Mouse (Mus musculus): ENCODE data around the gene Ube2g2. TPM values are rescaled to one million over a fixed set of nuclear protein-coding genes. Genes with fewer than 3 reads are reported as not detected.

Ube2g2 gene
- total and polyA plus RNA-seq, 3 experiments, result 28.7 to 59.4 (median 40.8) TPM

GRCm38 (mm10) chr10:77583795-77584422, 38.2 kb upstream of the Ube2g2 start:
- TF ChIP-seq E2F4 (IDR thresholded peaks at IDR 0.05; ENCODE audit: insufficient replicate concordance, low read depth, low read length) (no peak), POLR2AphosphoS2 (IDR thresholded peaks at IDR 0.05; ENCODE audit: low read depth, low read length) (no peak), NRF1 (IDR thresholded peaks at IDR 0.05; ENCODE audit: low read depth, low read length) (no peak), UBTF (IDR thresholded peaks at IDR 0.05; ENCODE audit: low read depth, low read length) (no peak), IRF4 (IDR thresholded peaks at IDR 0.05; ENCODE audit: low read depth, low read length) (no peak), TCF12 (IDR thresholded peaks at IDR 0.05; ENCODE audit: low read depth, low read length) (no peak), JUND (conservative IDR thresholded peaks at IDR 0.05; ENCODE audit: low read depth, low read length) (no peak), SMC3 (IDR thresholded peaks at IDR 0.05; ENCODE audit: low read depth, low read length) (no peak), RCOR1 (conservative IDR thresholded peaks at IDR 0.05; ENCODE audit: low read depth, low read length) (no peak), CHD2 (IDR thresholded peaks at IDR 0.05; ENCODE audit: low read length) (no peak)
- peaks cover 3% of the 10 kb centered on the region; the same call in 1 of the 2 replicates for H3K79me2 ChIP-seq (replicated peaks; ENCODE audit: control insufficient read depth, extremely low read depth, insufficient read depth, poor library complexity, severe bottlenecking)
- H3K4me1 ChIP-seq (ENCODE audit: control insufficient read depth in 1 of 2, insufficient read depth in 2 of 2), result peaks cover 5 to 38% of the 10 kb centered on the region in 2 experiments; a peak in 2 of 4 replicates
- H3K27me3 ChIP-seq (replicated peaks), result peaks cover 3% of the 10 kb centered on the region
- no peak for DNase-seq (ENCODE audit: extremely low read depth)
- no peak overlapping the region for H3K27ac ChIP-seq (ENCODE audit: insufficient read depth, low read depth)
- H3K36me3 ChIP-seq (replicated peaks in 1 of 2; ENCODE audit: control insufficient read depth in 1 of 2, insufficient read depth in 1 of 2, low read length in 1 of 2), result peaks cover 0 to 34% of the 10 kb centered on the region in 2 experiments
- no peak overlapping the region for H3K9ac ChIP-seq (ENCODE audit: insufficient read depth, low read depth)
- in situ Hi-C loops (cut with MboI; ENCODE audit: low pct_ligation_motif_present, low pct_unique_long_range_greater_than_20kb, low sequenced_read_pairs) (no loop called here), dilution Hi-C loops (cut with MboI; ENCODE audit: extremely low pct_ligation_motif_present, extremely low pct_unique_long_range_greater_than_20kb, low sequenced_read_pairs) (no loop called here)
- no peak overlapping the region for H3K4me3 ChIP-seq (replicated peaks in 1 of 3; ENCODE audit: low read depth in 2 of 3, low read length in 2 of 3, poor library complexity in 1 of 3)
- H3K4me2 ChIP-seq (ENCODE audit: insufficient read depth, low read depth, poor library complexity, severe bottlenecking), result no peak overlapping the region
- H3K9me3 ChIP-seq (replicated peaks; ENCODE audit: low read length), result no peaks in the 10 kb centered on the region

GRCm38 (mm10) chr10:77586637-77587036, 35.4 kb upstream of the Ube2g2 start:
- H3K27ac ChIP-seq (ENCODE audit: insufficient read depth, low read depth), result no peak overlapping the region
- H3K4me2 ChIP-seq (ENCODE audit: insufficient read depth, low read depth, poor library complexity, severe bottlenecking), result no peak overlapping the region
- peaks cover 11 to 60% of the 10 kb centered on the region in 2 experiments for H3K36me3 ChIP-seq (replicated peaks in 1 of 2; ENCODE audit: control insufficient read depth in 1 of 2, insufficient read depth in 1 of 2, low read length in 1 of 2)
- no peaks in the 10 kb centered on the region for H3K9me3 ChIP-seq (replicated peaks; ENCODE audit: low read length)
- peaks cover 3% of the 10 kb centered on the region; the same call in 1 of the 2 replicates for H3K79me2 ChIP-seq (replicated peaks; ENCODE audit: control insufficient read depth, extremely low read depth, insufficient read depth, poor library complexity, severe bottlenecking)
- H3K27me3 ChIP-seq (replicated peaks), result no peaks in the 10 kb centered on the region
- in situ Hi-C loops (cut with MboI; ENCODE audit: low pct_ligation_motif_present, low pct_unique_long_range_greater_than_20kb, low sequenced_read_pairs), result no loop called here
- no peak overlapping the region for H3K4me3 ChIP-seq (replicated peaks in 1 of 3; ENCODE audit: low read depth in 2 of 3, low read length in 2 of 3, poor library complexity in 1 of 3)
- no peak for TF ChIP-seq IRF4 (IDR thresholded peaks at IDR 0.05; ENCODE audit: low read depth, low read length)
- TF ChIP-seq HCFC1 (IDR thresholded peaks at IDR 0.05; ENCODE audit: low read depth, low read length), result no peak
- no peak for TF ChIP-seq TBP (conservative IDR thresholded peaks at IDR 0.05; ENCODE audit: low read depth, low read length)
- no peak for TF ChIP-seq ZNF384 (IDR thresholded peaks at IDR 0.05; ENCODE audit: low read depth, low read length)
- no peak for TF ChIP-seq MXI1 (IDR thresholded peaks at IDR 0.05; ENCODE audit: low read depth, low read length)
- no peak for TF ChIP-seq GABPA (IDR thresholded peaks at IDR 0.05; ENCODE audit: insufficient replicate concordance, low read depth, low read length)
- TF ChIP-seq NRF1 (IDR thresholded peaks at IDR 0.05; ENCODE audit: low read depth, low read length), result no peak
- TF ChIP-seq RAD21 (IDR thresholded peaks at IDR 0.05; ENCODE audit: low read depth, low read length), result no peak
- no peak for TF ChIP-seq USF1 (IDR thresholded peaks at IDR 0.05; ENCODE audit: low read depth, low read length)
- no peak for TF ChIP-seq JUND (conservative IDR thresholded peaks at IDR 0.05; ENCODE audit: low read depth, low read length)
- TF ChIP-seq MAX (IDR thresholded peaks at IDR 0.05; ENCODE audit: low read length), result no peak
- TF ChIP-seq MAFK (IDR thresholded peaks at IDR 0.05; ENCODE audit: insufficient replicate concordance, low read length), result no peak
- TF ChIP-seq RCOR1 (conservative IDR thresholded peaks at IDR 0.05; ENCODE audit: low read depth, low read length), result no peak
- no peak for TF ChIP-seq SMC3 (IDR thresholded peaks at IDR 0.05; ENCODE audit: low read depth, low read length)
- no peak for TF ChIP-seq POLR2AphosphoS2 (IDR thresholded peaks at IDR 0.05; ENCODE audit: low read depth, low read length)
- no peak for TF ChIP-seq CHD1 (IDR thresholded peaks at IDR 0.05; ENCODE audit: low read depth, low read length)
- no peak for TF ChIP-seq MEF2A (IDR thresholded peaks at IDR 0.05; ENCODE audit: borderline replicate concordance, low read depth, low read length)
- TF ChIP-seq EP300 (IDR thresholded peaks at IDR 0.05; ENCODE audit: low read length), result no peak
- DNase-seq (ENCODE audit: extremely low read depth), result no peak
- H3K4me1 ChIP-seq (ENCODE audit: control insufficient read depth in 1 of 2, insufficient read depth in 2 of 2), result peaks cover 5 to 36% of the 10 kb centered on the region in 2 experiments; a peak in 2 of 4 replicates
- H3K9ac ChIP-seq (ENCODE audit: insufficient read depth, low read depth), result no peak overlapping the region
- dilution Hi-C loops (cut with MboI; ENCODE audit: extremely low pct_ligation_motif_present, extremely low pct_unique_long_range_greater_than_20kb, low sequenced_read_pairs), result no loop called here

Data from CH12.LX (cell line).